Mouse (Mus musculus): ENCODE data around the gene Tbc1d22a. TPM values are rescaled to one million over a fixed set of nuclear protein-coding genes. Genes with fewer than 3 reads are reported as not detected.

The Tbc1d22a gene
- polyA plus RNA-seq, 1 experiment = 16.3 TPM

DNA sequence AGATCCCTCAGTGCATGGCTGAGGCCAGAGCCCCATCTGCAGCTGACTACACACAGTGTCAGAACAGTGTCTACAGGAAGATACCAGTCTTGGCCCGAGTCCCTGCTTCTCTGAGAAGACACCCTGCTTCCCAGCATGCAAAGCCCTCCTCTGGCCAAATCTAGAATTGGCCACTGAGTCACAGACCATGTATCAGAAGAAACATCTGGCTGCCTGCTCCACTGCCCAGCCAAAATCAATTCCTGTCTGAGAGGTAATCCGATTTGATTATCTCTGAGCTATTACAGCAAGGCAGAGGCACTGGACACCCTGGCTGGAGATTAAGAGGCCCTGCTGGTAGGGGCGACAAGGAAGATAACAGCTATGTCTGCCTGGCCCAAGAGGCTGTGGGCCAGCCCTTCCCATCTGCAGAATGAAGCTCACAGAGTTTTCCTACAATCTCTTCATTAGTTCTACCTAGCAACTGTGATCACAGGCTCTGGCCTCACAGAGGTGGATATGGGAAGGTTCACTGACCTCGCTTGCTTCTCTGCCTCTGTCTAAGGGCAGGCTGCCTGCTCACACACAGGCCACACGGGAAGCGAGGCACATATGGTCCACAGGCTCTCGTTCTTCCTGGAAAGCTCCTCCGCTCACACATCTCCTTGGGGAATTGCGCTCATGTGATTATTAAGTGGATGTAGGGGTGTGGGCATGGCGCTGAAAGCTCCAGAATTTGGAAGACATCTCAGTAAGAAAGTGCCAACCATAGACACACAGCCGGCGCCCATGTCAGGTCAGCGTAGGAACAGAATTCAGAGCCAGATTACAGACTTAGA is 264.6 kb downstream of the Tbc1d22a start:
- 87% methylated on average over 13 of the region's 13 CpGs for WGBS
- Histone ChIP-seq H3K4me3 (replicated peaks; ENCODE audit: control insufficient read depth, low read depth, low read length) (no peak overlapping the region), H3K4me1 (ENCODE audit: control insufficient read depth, insufficient read depth, low read length) (no peaks in the 10 kb centered on the region; the same call in 1 of the 2 replicates), H3K27ac (ENCODE audit: control insufficient read depth, insufficient read depth, low read depth, low read length, poor library complexity) (no peak overlapping the region)
- TF ChIP-seq CTCF (IDR thresholded peaks at IDR 0.05; ENCODE audit: control insufficient read depth, insufficient read depth, low read length) (no peak), POLR2A (IDR thresholded peaks at IDR 0.05; ENCODE audit: borderline replicate concordance, control insufficient read depth, low read depth, low read length) (no peak)

DNA sequence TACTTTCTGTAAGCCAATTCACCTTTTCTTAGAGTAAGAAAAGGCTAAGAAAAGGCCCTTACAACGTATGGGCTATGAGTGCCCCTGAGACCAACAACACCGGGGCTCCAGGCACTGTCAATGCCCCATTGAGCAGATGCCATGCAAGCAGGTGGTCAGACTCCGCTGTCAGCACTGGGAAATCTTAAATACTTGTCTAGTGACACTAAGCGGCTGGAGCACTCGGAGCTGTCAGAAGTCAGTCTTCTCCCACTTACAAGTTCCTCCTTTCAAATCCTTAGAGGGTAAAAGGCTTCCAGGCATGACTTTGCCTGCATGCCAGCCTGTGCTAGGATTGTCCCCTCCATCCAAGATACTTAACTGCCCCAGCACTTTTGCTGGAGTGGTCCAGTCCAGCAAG is 268.1 kb downstream of the Tbc1d22a start:
- no peak for TF ChIP-seq CTCF (IDR thresholded peaks at IDR 0.05; ENCODE audit: control insufficient read depth, insufficient read depth, low read length)
- TF ChIP-seq POLR2A (IDR thresholded peaks at IDR 0.05; ENCODE audit: borderline replicate concordance, control insufficient read depth, low read depth, low read length) = no peak
- Histone ChIP-seq H3K4me3 (replicated peaks; ENCODE audit: control insufficient read depth, low read depth, low read length) (no peak overlapping the region), H3K27ac (ENCODE audit: control insufficient read depth, insufficient read depth, low read depth, low read length, poor library complexity) (no peak overlapping the region), H3K4me1 (ENCODE audit: control insufficient read depth, insufficient read depth, low read length) (no peaks in the 10 kb centered on the region)
- 91% methylated on average over 5 of the region's 5 CpGs for WGBS

DNA sequence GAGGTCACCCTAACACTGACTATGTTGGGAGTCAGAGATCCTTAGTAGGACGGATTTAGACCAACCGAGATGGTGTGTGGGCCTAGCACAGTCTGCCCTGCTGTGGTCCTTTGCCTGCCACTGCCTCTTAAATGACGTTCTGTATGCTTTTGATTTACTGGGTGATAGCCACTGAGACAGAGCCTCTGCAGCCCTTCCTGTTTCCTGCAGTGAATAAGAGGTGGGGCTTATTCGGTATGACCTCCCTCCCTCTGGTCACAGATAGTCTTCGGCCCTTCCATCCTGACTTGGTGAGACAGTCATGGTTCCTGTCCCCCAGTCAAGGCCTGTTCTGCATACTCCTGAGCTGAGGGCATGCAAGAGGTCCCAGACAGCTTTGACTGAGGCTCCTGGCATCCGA is 271.6 kb downstream of the Tbc1d22a start:
- no peak overlapping the region for H3K4me3 ChIP-seq (replicated peaks; ENCODE audit: control insufficient read depth, low read depth, low read length)
- H3K4me1 ChIP-seq (ENCODE audit: control insufficient read depth, insufficient read depth, low read length) = no peaks in the 10 kb centered on the region
- 29% methylated on average over 6 of the region's 6 CpGs for WGBS
- no peak overlapping the region for H3K27ac ChIP-seq (ENCODE audit: control insufficient read depth, insufficient read depth, low read depth, low read length, poor library complexity)
- no peak for TF ChIP-seq POLR2A (IDR thresholded peaks at IDR 0.05; ENCODE audit: borderline replicate concordance, control insufficient read depth, low read depth, low read length)
- TF ChIP-seq CTCF (IDR thresholded peaks at IDR 0.05; ENCODE audit: control insufficient read depth, insufficient read depth, low read length) = no peak

DNA sequence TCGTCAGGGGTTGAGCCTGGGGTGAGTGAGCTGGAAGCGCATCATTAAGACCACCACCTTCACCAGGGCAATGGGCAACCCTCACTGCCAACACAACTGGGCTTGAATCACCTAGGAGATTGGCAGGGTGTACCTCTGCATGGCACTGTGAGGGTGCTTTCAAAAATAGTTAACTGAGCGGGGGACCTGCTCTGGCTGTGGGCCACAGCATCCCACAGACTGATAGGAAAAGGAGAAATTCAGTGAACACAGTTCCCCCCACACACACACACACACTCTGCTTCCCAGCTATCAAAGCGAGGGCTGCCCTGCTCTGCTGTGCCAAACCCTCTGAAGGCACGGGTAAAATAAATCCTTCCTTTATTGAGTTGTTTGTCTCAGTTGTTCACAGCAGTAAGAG is 273.1 kb downstream of the Tbc1d22a start:
- Histone ChIP-seq H3K27ac (ENCODE audit: control insufficient read depth, insufficient read depth, low read depth, low read length, poor library complexity) (no peak overlapping the region), H3K4me3 (replicated peaks; ENCODE audit: control insufficient read depth, low read depth, low read length) (no peak overlapping the region), H3K4me1 (ENCODE audit: control insufficient read depth, insufficient read depth, low read length) (no peaks in the 10 kb centered on the region)
- 71% methylated on average over 5 of the region's 5 CpGs for WGBS
- TF ChIP-seq CTCF (IDR thresholded peaks at IDR 0.05; ENCODE audit: control insufficient read depth, insufficient read depth, low read length) (no peak), POLR2A (IDR thresholded peaks at IDR 0.05; ENCODE audit: borderline replicate concordance, control insufficient read depth, low read depth, low read length) (no peak)

DNA sequence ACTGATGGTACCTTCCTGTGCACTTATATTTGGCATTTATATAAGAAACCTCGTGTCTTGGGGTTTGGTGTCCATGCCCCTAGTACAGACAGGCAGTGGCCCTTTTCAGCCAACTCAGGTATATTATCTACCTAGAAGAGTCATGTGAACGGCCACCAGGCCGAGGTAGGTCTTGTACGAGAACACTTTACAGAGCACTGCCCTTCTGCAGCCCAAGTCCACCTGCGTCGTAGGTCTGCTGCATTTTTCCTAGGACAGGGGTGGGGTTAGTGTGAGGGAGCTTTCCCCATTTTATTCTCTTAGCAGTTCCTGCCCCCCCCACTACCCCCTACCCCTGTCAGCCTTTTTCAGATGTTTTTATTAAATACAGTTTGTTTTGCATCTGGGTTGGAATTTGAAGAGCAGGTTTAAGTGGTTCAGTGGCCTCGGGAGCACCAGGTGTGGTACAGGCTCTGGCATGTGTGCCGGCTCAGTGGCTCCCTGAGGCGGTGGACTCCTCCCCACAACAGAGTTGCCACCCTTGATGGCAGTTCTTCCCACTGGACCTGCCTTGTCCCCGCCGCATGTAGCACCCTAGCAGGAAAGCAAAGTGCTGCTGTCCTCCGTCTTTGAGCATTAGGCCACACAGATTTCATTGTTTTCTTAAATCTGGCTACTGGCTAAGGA is 277.3 kb downstream of the Tbc1d22a start:
- Histone ChIP-seq H3K4me1 (ENCODE audit: control insufficient read depth, insufficient read depth, low read length) (no peaks in the 10 kb centered on the region; the same call in 1 of the 2 replicates), H3K27ac (ENCODE audit: control insufficient read depth, insufficient read depth, low read depth, low read length, poor library complexity) (no peak overlapping the region), H3K4me3 (replicated peaks; ENCODE audit: control insufficient read depth, low read depth, low read length) (no peak overlapping the region)
- WGBS = 86% methylated on average over 12 of the region's 12 CpGs
- TF ChIP-seq CTCF (IDR thresholded peaks at IDR 0.05; ENCODE audit: control insufficient read depth, insufficient read depth, low read length) (no peak), POLR2A (IDR thresholded peaks at IDR 0.05; ENCODE audit: borderline replicate concordance, control insufficient read depth, low read depth, low read length) (no peak)

DNA sequence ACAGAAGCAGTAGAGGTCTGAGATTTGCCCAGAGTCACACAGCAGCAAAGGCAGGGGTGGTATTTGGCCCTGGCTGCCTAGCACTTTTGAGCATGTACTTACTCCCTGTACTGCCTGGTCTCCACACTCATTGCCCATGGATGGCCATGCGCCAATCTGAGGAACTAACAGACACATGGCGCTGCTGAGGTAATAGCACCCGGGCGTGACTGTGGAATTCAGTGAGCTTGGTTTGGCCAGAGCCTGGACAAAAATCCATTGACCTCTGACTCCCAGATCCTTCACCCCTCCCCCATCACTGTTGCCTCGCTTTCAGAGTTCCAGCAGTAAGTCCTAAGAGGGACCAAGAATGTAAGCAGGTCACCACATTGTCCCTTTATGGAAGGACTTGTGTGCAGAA is 278.4 kb downstream of the Tbc1d22a start:
- H3K27ac ChIP-seq (ENCODE audit: control insufficient read depth, insufficient read depth, low read depth, low read length, poor library complexity) = no peak overlapping the region
- TF ChIP-seq POLR2A (IDR thresholded peaks at IDR 0.05; ENCODE audit: borderline replicate concordance, control insufficient read depth, low read depth, low read length) (no peak), CTCF (IDR thresholded peaks at IDR 0.05; ENCODE audit: control insufficient read depth, insufficient read depth, low read length) (no peak)
- H3K4me3 ChIP-seq (replicated peaks; ENCODE audit: control insufficient read depth, low read depth, low read length) = no peak overlapping the region
- WGBS = 87% methylated on average over 5 of the region's 5 CpGs
- H3K4me1 ChIP-seq (ENCODE audit: control insufficient read depth, insufficient read depth, low read length) = no peaks in the 10 kb centered on the region; the same call in 1 of the 2 replicates

DNA sequence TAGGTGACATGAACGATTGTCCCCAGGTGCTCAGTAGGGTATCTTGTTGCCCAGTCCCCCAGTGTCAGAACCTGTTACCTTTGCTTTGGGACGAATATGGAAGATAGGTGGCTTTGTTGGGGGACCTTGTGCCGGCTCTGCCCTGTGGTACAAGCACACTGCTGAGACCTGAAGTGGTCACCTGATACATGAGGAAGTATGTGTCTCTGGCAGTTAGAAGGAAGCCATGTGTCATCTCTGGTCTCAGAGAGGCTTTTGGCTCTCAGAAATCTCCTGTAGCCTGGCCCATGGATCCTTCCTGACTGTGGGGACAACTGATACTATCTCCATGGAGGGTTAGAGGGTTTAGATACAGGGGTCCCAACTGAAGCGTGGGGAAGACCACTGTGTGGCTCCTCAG is 281.9 kb downstream of the Tbc1d22a start:
- Histone ChIP-seq H3K4me1 (ENCODE audit: control insufficient read depth, insufficient read depth, low read length) (no peaks in the 10 kb centered on the region; the same call in 1 of the 2 replicates), H3K4me3 (replicated peaks; ENCODE audit: control insufficient read depth, low read depth, low read length) (no peak overlapping the region), H3K27ac (ENCODE audit: control insufficient read depth, insufficient read depth, low read depth, low read length, poor library complexity) (no peak overlapping the region)
- 39% methylated on average over 4 of the region's 4 CpGs for WGBS
- TF ChIP-seq POLR2A (IDR thresholded peaks at IDR 0.05; ENCODE audit: borderline replicate concordance, control insufficient read depth, low read depth, low read length) (no peak), CTCF (IDR thresholded peaks at IDR 0.05; ENCODE audit: control insufficient read depth, insufficient read depth, low read length) (no peak)

DNA sequence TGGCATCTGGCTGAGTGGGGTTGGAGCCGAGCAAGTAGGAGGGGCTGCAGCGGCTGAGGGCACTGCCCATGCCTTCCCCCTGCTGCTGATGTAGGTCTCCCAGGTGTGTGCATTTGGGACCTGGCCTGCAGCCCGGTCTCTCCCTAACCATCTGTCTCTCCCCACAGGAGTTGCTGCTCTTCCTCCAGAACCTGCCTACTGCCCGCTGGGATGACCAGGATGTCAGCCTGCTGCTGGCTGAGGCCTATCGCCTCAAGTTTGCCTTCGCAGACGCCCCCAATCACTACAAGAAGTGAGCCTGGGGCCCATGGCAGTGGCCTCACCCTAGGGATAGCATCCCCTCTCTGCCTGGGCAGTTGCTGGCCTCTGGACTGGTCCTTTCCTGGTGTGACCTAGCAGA is 282.4 kb downstream of the Tbc1d22a start:
- H3K4me3 ChIP-seq (replicated peaks; ENCODE audit: control insufficient read depth, low read depth, low read length) = no peak overlapping the region
- H3K27ac ChIP-seq (ENCODE audit: control insufficient read depth, insufficient read depth, low read depth, low read length, poor library complexity) = no peak overlapping the region
- 81% methylated on average over 7 of the region's 7 CpGs for WGBS
- TF ChIP-seq CTCF (IDR thresholded peaks at IDR 0.05; ENCODE audit: control insufficient read depth, insufficient read depth, low read length) (no peak), POLR2A (IDR thresholded peaks at IDR 0.05; ENCODE audit: borderline replicate concordance, control insufficient read depth, low read depth, low read length) (no peak)
- no peaks in the 10 kb centered on the region; the same call in 1 of the 2 replicates for H3K4me1 ChIP-seq (ENCODE audit: control insufficient read depth, insufficient read depth, low read length)

Data from bone marrow, adult 2 months (tissue).